Comparison of ENCODE assay signal across 9 mouse cellular contexts in genomic region chr9:57149021-57149420, GRCm38 (mm10). TPM values are rescaled to one million over a fixed set of nuclear protein-coding genes. Genes with fewer than 3 reads are reported as not detected.
DNase-seq lines count a peak whose midpoint lies in the region; ATAC-seq and TF ChIP-seq lines count a peak whose summit lies in the region.
"Had no signal": no experiment of that assay in that cellular context is flagged by ENCODE, and none has a peak within 500 bp of the region (broad histone marks: within the 10 kb centered on the region; RNA-seq: fewer than 3 reads in every experiment).

No protein-coding gene starts in this region.

- TF ChIP-seq CTCF in hindbrain, postnatal 0 days (IDR thresholded peaks at IDR 0.05; ENCODE audit: low read depth), result no peak

- 74% methylated on average over 6 of the region's 6 CpGs for WGBS in kidney, embryonic 15.5 days
- WGBS in hindbrain, postnatal 0 days, result 61% methylated on average over 6 of the region's 6 CpGs

- H3ac ChIP-seq in myocyte (ENCODE audit: control insufficient read depth, insufficient read length), result no peak overlapping the region

- peak overlapping the region; percentile 59 for H3K4me3 ChIP-seq in kidney, embryonic 15.5 days (replicated peaks)
- no peak overlapping the region for H3K4me3 ChIP-seq in hindbrain, postnatal 0 days (ENCODE audit: low read length)
- H3K4me3 ChIP-seq in myocyte, result peak overlapping the region; percentile 37

- H3K9me3 ChIP-seq in kidney, embryonic 15.5 days (replicated peaks), result no peaks in the 10 kb centered on the region
- H3K9me3 ChIP-seq in hindbrain, postnatal 0 days (ENCODE audit: low read length), result no peaks in the 10 kb centered on the region

- peaks cover 16% of the 10 kb centered on the region for H3K4me1 ChIP-seq in kidney, embryonic 15.5 days
- peaks cover 15% of the 10 kb centered on the region for H3K4me1 ChIP-seq in hindbrain, postnatal 0 days (ENCODE audit: insufficient read depth, low read length)

- H3K27me3 ChIP-seq in kidney, embryonic 15.5 days, result no peaks in the 10 kb centered on the region
- H3K27me3 ChIP-seq in hindbrain, postnatal 0 days (ENCODE audit: insufficient read depth, low read length), result no peaks in the 10 kb centered on the region
- H3K27me3 ChIP-seq in myocyte (ENCODE audit: control insufficient read depth, insufficient read depth, insufficient read length), result no peaks in the 10 kb centered on the region

- H3K4me2 ChIP-seq in kidney, embryonic 15.5 days, result peak overlapping the region; percentile 75
- H3K4me2 ChIP-seq in hindbrain, postnatal 0 days (ENCODE audit: low read depth, low read length), result peak overlapping the region; percentile 87
- no peak overlapping the region for H3K4me2 ChIP-seq in myocyte (ENCODE audit: low read depth)

- no peaks in the 10 kb centered on the region for H3K79me2 ChIP-seq in myocyte (ENCODE audit: control insufficient read depth, insufficient read depth)

- no peak for ATAC-seq in kidney, embryonic 15.5 days (replicated peaks; ENCODE audit: low FRiP score)
- ATAC-seq in hindbrain, postnatal 0 days, result no peak
- no peak for ATAC-seq in CD4-positive, CD25-positive, alpha-beta regulatory T cell, adult 4 months

- H3K36me3 ChIP-seq in kidney, embryonic 15.5 days, result peaks cover 8% of the 10 kb centered on the region; the same call in 1 of the 2 replicates
- H3K36me3 ChIP-seq in hindbrain, postnatal 0 days (ENCODE audit: insufficient read depth, low read length), result no peaks in the 10 kb centered on the region
- no peaks in the 10 kb centered on the region for H3K36me3 ChIP-seq in myocyte (ENCODE audit: control insufficient read depth, insufficient read depth)

- H3K9ac ChIP-seq in kidney, embryonic 15.5 days, result no peak overlapping the region
- peak overlapping the region; percentile 74 for H3K9ac ChIP-seq in hindbrain, postnatal 0 days (replicated peaks; ENCODE audit: low read length)

- peak overlapping the region; percentile 93 for H3K27ac ChIP-seq in kidney, embryonic 15.5 days
- H3K27ac ChIP-seq in hindbrain, postnatal 0 days, result peak overlapping the region; percentile 90

- TF ChIP-seq POLR2A in myocyte (IDR thresholded peaks at IDR 0.05; ENCODE audit: insufficient read length, low read depth), result no peak

- no peak for DNase-seq in kidney, adult 8-10 months
- DNase-seq in brain, adult 2 months (ENCODE audit: low read depth, low spot score), result peak; percentile 33
- no peak for DNase-seq in hindbrain, postnatal 0 days (ENCODE audit: low spot score)
- DNase-seq in adipocyte (ENCODE audit: low spot score), result no peak
- DNase-seq in cerebellum, adult 9-11 months, result no peak
- DNase-seq: gastrocnemius, postnatal 14 days had no signal

TF ChIP-seq in myocyte, 11 proteins besides CTCF, POLR2A, EP300 and RAD21:
- no peak for TF ChIP-seq TCF12 (IDR thresholded peaks at IDR 0.05; ENCODE audit: insufficient read depth, poor library complexity, severe bottlenecking)
- TF ChIP-seq MYOG (IDR thresholded peaks at IDR 0.05; ENCODE audit: control insufficient read depth in 1 of 3, insufficient read depth in 1 of 3, insufficient read length in 2 of 3, low read depth in 2 of 3), result no peak
- no peak for TF ChIP-seq REST (IDR thresholded peaks at IDR 0.05; ENCODE audit: insufficient read depth, insufficient read length)
- no peak for TF ChIP-seq SRF (IDR thresholded peaks at IDR 0.05; ENCODE audit: control insufficient read depth, insufficient read length, low read depth)
- no peak for TF ChIP-seq MYOD1 (IDR thresholded peaks at IDR 0.05; ENCODE audit: control insufficient read depth in 1 of 3, insufficient read length in 2 of 3, low read depth in 2 of 3)
- no peak for TF ChIP-seq MAX (IDR thresholded peaks at IDR 0.05; ENCODE audit: low read depth)
- no peak for TF ChIP-seq POLR2AphosphoS2 (IDR thresholded peaks at IDR 0.05; ENCODE audit: insufficient read length, low read depth)
- no peak for TF ChIP-seq TCF3 (IDR thresholded peaks at IDR 0.05; ENCODE audit: insufficient read length, low read depth)
- no peak for TF ChIP-seq USF1 (IDR thresholded peaks at IDR 0.05; ENCODE audit: low read depth)
- TF ChIP-seq CEBPB (IDR thresholded peaks at IDR 0.05; ENCODE audit: insufficient read depth, poor library complexity, severe bottlenecking), result no peak
- no peak for TF ChIP-seq E2F4 (IDR thresholded peaks at IDR 0.05; ENCODE audit: insufficient read depth)

RNA-seq across cellular contexts. Expression of gene Neil1, which starts 0.9 kb away (rescaled TPM):
- polyA plus RNA-seq in kidney, embryonic 15.5 days (2015; fragmentation: Nextera tagmentation; extraction: Ambion mirVana), result 8.3 and 9.7 TPM in 2 replicates
- total RNA-seq in hindbrain, postnatal 0 days (2014; rRNA removed), result 7.3 and 7.7 TPM in 2 replicates
- 7.2 and 7.3 TPM in 2 replicates for polyA plus RNA-seq in hindbrain, postnatal 0 days (2015; fragmentation: Nextera tagmentation; extraction: Ambion mirVana)
- polyA plus RNA-seq in myocyte (2012; fragmentation: generic; extraction: Trizol), result 12.7 TPM
- 10 to 100 TPM; 23.4 to 43.1 TPM for polyA plus RNA-seq in CD4-positive, CD25-positive, alpha-beta regulatory T cell, adult 4 months (2017; shearing (Covaris generic))

RNA-seq across cellular contexts. Expression of gene Commd4, which starts 9.1 kb away (rescaled TPM):
- polyA plus RNA-seq in kidney, embryonic 15.5 days (2015; fragmentation: Nextera tagmentation; extraction: Ambion mirVana), result 104 and 105 TPM in 2 replicates
- total RNA-seq in hindbrain, postnatal 0 days (2014; rRNA removed), result 78.9 and 82.1 TPM in 2 replicates
- polyA plus RNA-seq in hindbrain, postnatal 0 days (2015; fragmentation: Nextera tagmentation; extraction: Ambion mirVana), result 170 TPM in 2 replicates
- 57.3 TPM for polyA plus RNA-seq in myocyte (2012; fragmentation: generic; extraction: Trizol)
- polyA plus RNA-seq in CD4-positive, CD25-positive, alpha-beta regulatory T cell, adult 4 months (2017; shearing (Covaris generic)), result 100 to 1,000 TPM; 295 to 389 TPM

RNA-seq across cellular contexts. Expression of gene Man2c1, which starts 18.5 kb away (rescaled TPM):
- polyA plus RNA-seq in kidney, embryonic 15.5 days (2015; fragmentation: Nextera tagmentation; extraction: Ambion mirVana), result 80.8 and 95.2 TPM in 2 replicates
- 168 and 171 TPM in 2 replicates for total RNA-seq in hindbrain, postnatal 0 days (2014; rRNA removed)
- 70.8 and 75.5 TPM in 2 replicates for polyA plus RNA-seq in hindbrain, postnatal 0 days (2015; fragmentation: Nextera tagmentation; extraction: Ambion mirVana)
- 55.4 TPM for polyA plus RNA-seq in myocyte (2012; fragmentation: generic; extraction: Trizol)
- polyA plus RNA-seq in CD4-positive, CD25-positive, alpha-beta regulatory T cell, adult 4 months (2017; shearing (Covaris generic)), result 100 to 1,000 TPM in 1 of 2 experiments, 10 to 100 TPM in 1; 41.1 to 119 TPM
